Mouse (Mus musculus) left cerebral cortex, adult 18-20 months (tissue): ENCODE measurements at regions not wholly inside any gene's neighbourhood (a gene's known extent, or its start where the extent isn't known, plus 50 kb on each side); places are given as distances from the start of the nearest gene placed in this dataset.
A peak's percentile ranks its signal among the peaks of the same experiment; 100 is the strongest.

Source experiments
- DNase-seq, 2 experiments: peaks; one replicate each; pipeline ENCODE4 v3.0.0; 2021 to 2022; ENCODE audit warnings: low spot score in 2 of 2, mixed read lengths in 1 of 2

- DNase-seq: no peak
Measured at GRCm38 (mm10) chr3:21507655-21508054, 568.8 kb upstream of the Tbl1xr1 start.

- no peak for DNase-seq
Measured at GRCm38 (mm10) chr3:21512081-21512480, 564.4 kb upstream of the Tbl1xr1 start.

GRCm38 (mm10) chr3:21524426-21524937, 552.0 kb upstream of the Tbl1xr1 start:
- no peak for DNase-seq

GRCm38 (mm10) chr3:21530862-21531261, 545.6 kb upstream of the Tbl1xr1 start:
- DNase-seq: no peak

- DNase-seq: no peak
Measured at GRCm38 (mm10) chr3:21539138-21539537, 537.3 kb upstream of the Tbl1xr1 start.

GRCm38 (mm10) chr3:21544456-21544855, 532.0 kb upstream of the Tbl1xr1 start:
- peak; percentile 52 to 63 for DNase-seq

- no peak for DNase-seq
Measured at GRCm38 (mm10) chr3:21545156-21545893, 531.1 kb upstream of the Tbl1xr1 start.

GRCm38 (mm10) chr3:21546411-21546810, 530.0 kb upstream of the Tbl1xr1 start:
- DNase-seq: no peak

GRCm38 (mm10) chr3:21549671-21550070, 526.8 kb upstream of the Tbl1xr1 start:
- DNase-seq: no peak

GRCm38 (mm10) chr3:21553159-21553758, 523.2 kb upstream of the Tbl1xr1 start:
- DNase-seq: peak in 1 of 2 experiments; percentile 33

- no peak for DNase-seq
Measured at GRCm38 (mm10) chr3:21553859-21554258, 522.6 kb upstream of the Tbl1xr1 start.

- peak; percentile 52 to 74 for DNase-seq
Measured at GRCm38 (mm10) chr3:21557963-21558441, 518.5 kb upstream of the Tbl1xr1 start.

- no peak for DNase-seq
Measured at GRCm38 (mm10) chr3:21562771-21563312, 513.6 kb upstream of the Tbl1xr1 start.

GRCm38 (mm10) chr3:21563454-21563853, 513.0 kb upstream of the Tbl1xr1 start:
- DNase-seq: no peak

- DNase-seq: peak; percentile 74 to 82
Measured at GRCm38 (mm10) chr3:21564211-21564781, 512.2 kb upstream of the Tbl1xr1 start.

GRCm38 (mm10) chr3:21564847-21565485, 511.5 kb upstream of the Tbl1xr1 start:
- DNase-seq: no peak

GRCm38 (mm10) chr3:21569721-21570120, 506.7 kb upstream of the Tbl1xr1 start:
- DNase-seq: peak; percentile 29 to 51

- DNase-seq: no peak
Measured at GRCm38 (mm10) chr3:21578635-21579034, 497.8 kb upstream of the Tbl1xr1 start.

- DNase-seq: no peak
Measured at GRCm38 (mm10) chr3:21582122-21582521, 494.3 kb upstream of the Tbl1xr1 start.

GRCm38 (mm10) chr3:21585767-21586166, 490.7 kb upstream of the Tbl1xr1 start:
- no peak for DNase-seq

- no peak for DNase-seq
Measured at GRCm38 (mm10) chr3:21606846-21607245, 469.6 kb upstream of the Tbl1xr1 start.
